Mouse (Mus musculus) lung, postnatal 4 days (tissue): ENCODE measurements around the gene Jund.

Source experiments
- DNase-seq, 2 experiments: peaks; one replicate each; pipeline ENCODE4 v3.0.0; 2021

The Jund gene

GRCm38 (mm10) chr8:70729808-70730475 is 31.2 kb downstream of the Jund start:
- DNase-seq, result peak; percentile 55 to 61

DNA sequence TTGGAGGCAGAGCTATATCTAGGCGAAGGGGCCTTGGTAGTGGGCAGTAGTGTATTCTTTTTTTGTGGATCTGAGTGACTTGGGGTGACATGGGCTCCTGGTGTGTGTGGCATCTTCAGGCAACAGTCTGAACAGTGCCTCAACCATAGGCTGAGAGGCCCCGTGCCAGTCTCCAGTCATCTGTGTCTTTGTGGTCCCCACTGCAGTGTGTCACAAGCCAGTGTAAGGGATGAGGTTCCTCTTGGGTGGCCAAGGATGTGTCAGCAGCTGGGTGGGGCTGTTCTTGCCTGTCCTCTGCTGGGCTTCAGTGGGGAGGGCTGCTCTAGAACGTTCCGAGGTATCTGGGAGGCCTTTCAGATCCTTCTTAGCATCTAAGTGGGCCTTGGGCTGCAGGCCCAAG is 32.2 kb downstream of the Jund start:
- peak in 1 of 2 experiments; percentile 27 for DNase-seq

DNA sequence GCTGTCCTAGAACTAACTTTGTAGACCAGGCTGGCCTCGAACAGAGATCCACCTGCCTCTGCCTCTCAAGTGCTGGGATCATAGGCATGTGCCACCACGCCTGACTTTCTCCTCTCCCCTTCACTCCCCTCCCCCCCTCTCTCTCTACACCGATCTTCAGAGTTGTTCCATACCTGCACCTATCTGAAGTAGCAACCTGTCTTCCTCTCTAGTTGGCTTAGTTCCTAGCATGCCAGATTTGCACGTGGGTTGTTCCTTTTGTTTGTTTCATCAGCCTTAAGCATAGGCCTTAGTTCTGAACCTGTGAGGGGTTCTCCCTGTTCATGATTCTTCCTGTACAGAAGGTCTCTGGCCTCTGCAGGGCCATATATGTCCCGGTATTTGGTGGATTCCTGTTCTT is 39.0 kb downstream of the Jund start:
- DNase-seq, result peak in 1 of 2 experiments; percentile 13

DNA sequence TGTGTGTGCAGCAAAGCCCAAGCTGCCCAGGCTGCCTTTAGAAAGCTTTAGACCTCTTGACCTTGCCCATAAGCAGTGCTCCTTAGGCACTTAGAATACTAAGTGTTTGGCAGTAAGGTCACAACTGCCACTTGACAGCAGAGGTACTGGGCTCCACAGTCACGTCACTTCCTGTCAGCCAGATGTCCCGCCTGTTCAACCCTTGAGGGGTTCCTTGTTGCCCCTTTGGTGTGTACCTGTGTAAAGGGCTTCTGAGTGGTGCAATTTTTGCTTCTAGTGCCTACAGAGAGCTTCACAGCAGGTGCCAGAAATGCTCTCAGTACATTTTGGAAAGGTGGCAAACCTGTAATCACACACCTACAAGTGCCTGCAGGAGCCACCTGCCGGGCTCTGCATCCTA is 39.5 kb downstream of the Jund start:
- DNase-seq, result peak; percentile 70 to 87

DNA sequence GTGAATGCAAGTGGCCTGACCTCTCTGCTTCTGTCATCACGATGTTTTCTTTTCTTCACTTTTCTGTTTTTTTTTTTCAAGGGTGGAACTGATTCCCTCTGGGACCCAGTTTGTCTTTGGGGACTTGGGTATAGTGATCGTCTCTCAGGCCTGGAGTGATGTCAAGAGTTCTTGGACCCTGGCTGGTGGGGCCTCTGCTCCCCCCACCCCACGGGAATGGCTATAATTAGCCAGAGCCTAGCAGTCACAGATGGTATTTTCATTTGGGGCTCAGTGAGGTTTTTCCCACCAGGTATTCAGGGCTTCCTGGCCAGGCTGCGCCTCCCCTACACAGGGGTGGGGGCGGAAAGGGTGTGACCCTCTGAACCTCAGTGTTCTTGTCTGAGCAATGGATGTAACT is 42.9 kb downstream of the Jund start:
- peak in 1 of 2 experiments; percentile 6 for DNase-seq

DNA sequence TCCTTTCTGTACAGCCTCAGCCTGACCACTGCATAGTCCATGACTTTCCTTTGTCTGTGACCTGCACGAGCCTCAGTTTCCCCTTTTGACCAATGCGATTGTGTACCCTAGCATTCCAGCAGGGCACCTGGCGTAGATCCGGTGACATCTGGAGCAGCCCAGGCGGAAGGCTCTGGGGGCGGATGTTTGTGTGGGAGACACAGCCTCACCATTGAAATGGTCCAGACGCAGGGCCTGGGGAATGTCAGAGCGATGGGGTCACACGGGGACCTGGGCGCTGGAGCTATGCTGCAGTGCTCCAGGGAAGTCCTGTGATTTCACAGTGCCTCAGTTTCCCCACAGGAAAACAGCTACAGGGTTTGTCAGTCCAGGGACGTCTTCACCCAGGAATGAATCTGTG is 43.4 kb downstream of the Jund start:
- peak in 1 of 2 experiments; percentile 17 for DNase-seq

DNA sequence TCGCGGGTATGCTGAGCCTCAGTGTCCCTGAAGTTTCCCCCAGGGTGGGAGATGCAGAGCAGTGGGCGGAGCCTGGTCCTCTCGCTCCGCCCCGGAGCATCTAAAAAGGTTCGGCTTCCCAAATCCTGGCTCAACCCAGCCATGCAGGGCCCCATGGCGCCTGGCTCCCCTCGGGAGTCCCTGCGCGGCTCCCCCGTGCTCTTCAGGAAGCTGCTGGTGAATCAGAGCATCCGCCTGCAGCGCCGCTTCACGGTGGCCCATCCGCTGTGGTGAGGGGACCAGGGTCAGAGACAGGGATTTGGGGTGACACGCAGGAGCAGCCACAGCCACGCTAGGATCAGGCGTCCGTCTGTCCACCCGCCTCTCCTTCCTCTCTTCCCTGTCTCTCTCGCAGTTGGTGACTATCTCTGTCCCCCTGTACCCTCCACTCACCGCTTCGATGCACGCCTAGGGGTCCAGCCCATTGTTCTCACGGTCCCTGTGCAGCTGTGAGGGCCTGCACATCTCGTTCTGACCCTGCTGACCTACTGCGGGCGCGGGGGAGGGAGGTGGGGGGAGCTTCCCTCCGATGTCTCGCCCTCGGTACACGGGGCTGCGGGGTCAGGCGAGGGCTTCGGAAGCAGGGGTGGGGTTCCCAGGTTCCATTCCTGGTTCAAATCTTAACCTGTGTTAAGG is 44.4 kb downstream of the Jund start:
- peak in 1 of 2 experiments; percentile 29 for DNase-seq

- DNase-seq, result peak; percentile 46 to 50
Observed at GRCm38 (mm10) chr8:70743656-70744590, 45.2 kb downstream of the Jund start.

GRCm38 (mm10) chr8:70744806-70745205 is 46.1 kb downstream of the Jund start:
- peak in 1 of 2 experiments; percentile 21 for DNase-seq

DNA sequence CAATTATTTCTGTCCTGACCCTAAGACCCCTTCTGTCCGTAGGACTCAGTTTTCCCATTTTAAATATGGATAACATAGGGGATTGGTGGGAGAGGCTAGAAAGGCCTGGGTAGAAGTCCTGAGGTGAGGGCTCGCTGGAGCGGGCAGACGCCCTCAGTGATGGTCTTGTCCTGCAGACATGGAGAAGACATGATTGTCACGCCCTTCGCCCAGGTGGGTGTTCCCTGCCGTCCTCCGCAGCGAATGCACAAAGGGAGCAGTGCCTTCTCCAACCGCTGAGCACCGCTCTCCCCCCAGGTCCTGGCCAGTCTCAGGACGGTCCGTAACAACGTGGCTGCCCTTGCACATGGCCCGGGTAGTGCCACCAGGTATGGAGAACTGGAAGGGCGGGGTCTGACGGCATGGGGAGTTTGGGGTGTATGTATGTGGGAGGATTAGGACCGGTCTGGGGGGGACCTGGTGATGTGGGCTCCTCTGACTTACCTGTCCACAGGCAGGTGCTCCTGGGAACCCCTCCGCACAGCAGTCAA is 47.0 kb downstream of the Jund start:
- DNase-seq, result peak in 1 of 2 experiments; percentile 22

DNA sequence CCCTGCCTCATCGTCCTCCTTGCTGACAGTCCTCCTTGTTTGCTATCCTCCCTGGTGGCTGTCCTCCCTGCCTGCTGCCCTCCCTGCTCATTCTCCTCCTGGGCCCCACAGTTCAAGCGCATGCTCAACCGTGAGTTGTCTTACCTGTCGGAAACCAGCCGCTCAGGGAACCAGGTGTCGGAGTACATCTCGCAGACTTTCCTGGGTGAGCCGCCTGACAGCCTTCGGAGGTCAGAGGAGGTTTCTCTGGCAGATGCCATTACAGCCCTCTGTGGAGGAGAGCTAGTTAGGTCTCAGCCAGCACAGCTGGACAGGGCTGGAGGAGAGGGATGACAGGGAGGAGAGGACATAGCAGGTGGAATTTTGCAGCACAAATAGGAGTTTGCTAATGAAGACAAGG is 47.9 kb downstream of the Jund start:
- DNase-seq, result peak in 1 of 2 experiments; percentile 19

- no peak for DNase-seq
Observed at GRCm38 (mm10) chr8:70747211-70747890, 48.6 kb downstream of the Jund start.

- DNase-seq, result peak in 1 of 2 experiments; percentile 20
Observed at GRCm38 (mm10) chr8:70748246-70749096, 49.7 kb downstream of the Jund start.

GRCm38 (mm10) chr8:70749097-70749674 is 50.4 kb downstream of the Jund start:
- peak in 1 of 2 experiments; percentile 22 for DNase-seq
